Mouse (Mus musculus): Measurements from ENCODE around the gene Igsf9. TPM values are rescaled to one million over a fixed set of nuclear protein-coding genes. Genes with fewer than 3 reads are reported as not detected.

Igsf9 gene
- polyA plus RNA-seq, 1 experiment from 2014 or later: 16.7 TPM

GRCm38 (mm10) chr1:172504756-172505155 is 23.2 kb downstream of the Igsf9 start:
- Histone ChIP-seq H3K36me3 (ENCODE audit: control insufficient read depth, insufficient read depth, low read length) (peaks cover 19% of the 10 kb centered on the region), H3K9me3 (ENCODE audit: control insufficient read depth, low read length) (no peaks in the 10 kb centered on the region), H3K9ac (ENCODE audit: low read length) (no peak overlapping the region), H3K4me3 (ENCODE audit: low read depth, low read length) (no peak overlapping the region), H3K4me1 (replicated peaks; ENCODE audit: control insufficient read depth, insufficient read depth) (peaks cover 16% of the 10 kb centered on the region), H3K27ac (replicated peaks) (no peak overlapping the region), H3K27me3 (ENCODE audit: control insufficient read depth, insufficient read depth, low read length) (no peaks in the 10 kb centered on the region), H3K4me2 (replicated peaks; ENCODE audit: low read depth) (no peak overlapping the region)
- DNase-seq (ENCODE audit: low spot score) (no peak), ATAC-seq (ENCODE audit: low FRiP score, low TSS enrichment) (no peak)
- WGBS: 77% methylated on average over 8 of the region's 8 CpGs
- TF ChIP-seq EP300 (optimal IDR thresholded peaks at IDR 0.05): no peak

GRCm38 (mm10) chr1:172507001-172507400 is 25.4 kb downstream of the Igsf9 start:
- DNase-seq (ENCODE audit: low spot score): no peak
- H3K27me3 ChIP-seq (ENCODE audit: control insufficient read depth, insufficient read depth, low read length): no peaks in the 10 kb centered on the region
- no peaks in the 10 kb centered on the region for H3K9me3 ChIP-seq (ENCODE audit: control insufficient read depth, low read length)
- H3K4me3 ChIP-seq (ENCODE audit: low read depth, low read length): no peak overlapping the region
- H3K4me1 ChIP-seq (replicated peaks; ENCODE audit: control insufficient read depth, insufficient read depth): peaks cover 13% of the 10 kb centered on the region
- H3K4me2 ChIP-seq (replicated peaks; ENCODE audit: low read depth): no peak overlapping the region
- no peak for ATAC-seq (ENCODE audit: low FRiP score, low TSS enrichment)
- H3K9ac ChIP-seq (ENCODE audit: low read length): no peak overlapping the region
- no peak overlapping the region for H3K27ac ChIP-seq (replicated peaks)
- peaks cover 19% of the 10 kb centered on the region for H3K36me3 ChIP-seq (ENCODE audit: control insufficient read depth, insufficient read depth, low read length)
- 40% methylated on average over 5 of the region's 5 CpGs for WGBS
- no peak for TF ChIP-seq CTCF (IDR thresholded peaks at IDR 0.05; ENCODE audit: low read depth)
- TF ChIP-seq EP300 (optimal IDR thresholded peaks at IDR 0.05): no peak

- peaks cover 19% of the 10 kb centered on the region for H3K36me3 ChIP-seq (ENCODE audit: control insufficient read depth, insufficient read depth, low read length)
- H3K4me2 ChIP-seq (replicated peaks; ENCODE audit: low read depth): no peak overlapping the region
- H3K4me1 ChIP-seq (replicated peaks; ENCODE audit: control insufficient read depth, insufficient read depth): peaks cover 6% of the 10 kb centered on the region
- no peaks in the 10 kb centered on the region for H3K27me3 ChIP-seq (ENCODE audit: control insufficient read depth, insufficient read depth, low read length)
- no peak for ATAC-seq (ENCODE audit: low FRiP score, low TSS enrichment)
- WGBS: 91% methylated on average over 3 of the region's 3 CpGs
- no peaks in the 10 kb centered on the region for H3K9me3 ChIP-seq (ENCODE audit: control insufficient read depth, low read length)
- no peak overlapping the region for H3K4me3 ChIP-seq (ENCODE audit: low read depth, low read length)
- no peak overlapping the region for H3K9ac ChIP-seq (ENCODE audit: low read length)
- DNase-seq (ENCODE audit: low spot score): no peak
- peak overlapping the region; percentile 19; the same call in 1 of the 2 replicates for H3K27ac ChIP-seq (replicated peaks)
- TF ChIP-seq EP300 (optimal IDR thresholded peaks at IDR 0.05) (no peak), CTCF (IDR thresholded peaks at IDR 0.05; ENCODE audit: low read depth) (no peak)
Observed at GRCm38 (mm10) chr1:172507701-172508100, 26.1 kb downstream of the Igsf9 start.

GRCm38 (mm10) chr1:172508172-172508571 is 26.6 kb downstream of the Igsf9 start:
- Histone ChIP-seq H3K27me3 (ENCODE audit: control insufficient read depth, insufficient read depth, low read length) (no peaks in the 10 kb centered on the region), H3K4me2 (replicated peaks; ENCODE audit: low read depth) (no peak overlapping the region), H3K36me3 (ENCODE audit: control insufficient read depth, insufficient read depth, low read length) (peaks cover 19% of the 10 kb centered on the region), H3K27ac (replicated peaks) (peak overlapping the region; percentile 20; the same call in 1 of the 2 replicates), H3K9ac (ENCODE audit: low read length) (no peak overlapping the region), H3K4me1 (replicated peaks; ENCODE audit: control insufficient read depth, insufficient read depth) (peaks cover 6% of the 10 kb centered on the region), H3K4me3 (ENCODE audit: low read depth, low read length) (no peak overlapping the region), H3K9me3 (ENCODE audit: control insufficient read depth, low read length) (no peaks in the 10 kb centered on the region)
- no peak for DNase-seq (ENCODE audit: low spot score)
- TF ChIP-seq EP300 (optimal IDR thresholded peaks at IDR 0.05) (no peak), CTCF (IDR thresholded peaks at IDR 0.05; ENCODE audit: low read depth) (no peak)
- no peak for ATAC-seq (ENCODE audit: low FRiP score, low TSS enrichment)
- 49% methylated on average over 2 of the region's 2 CpGs for WGBS

- WGBS: 60% methylated on average over 5 of the region's 5 CpGs
- H3K27ac ChIP-seq (replicated peaks): peak overlapping the region; percentile 42
- peaks cover 19% of the 10 kb centered on the region for H3K36me3 ChIP-seq (ENCODE audit: control insufficient read depth, insufficient read depth, low read length)
- ATAC-seq (ENCODE audit: low FRiP score, low TSS enrichment) (peak; percentile 67), DNase-seq (ENCODE audit: low spot score) (peak; percentile 78)
- H3K4me2 ChIP-seq (replicated peaks; ENCODE audit: low read depth): no peak overlapping the region
- no peaks in the 10 kb centered on the region for H3K9me3 ChIP-seq (ENCODE audit: control insufficient read depth, low read length)
- no peak overlapping the region for H3K4me3 ChIP-seq (ENCODE audit: low read depth, low read length)
- no peaks in the 10 kb centered on the region for H3K27me3 ChIP-seq (ENCODE audit: control insufficient read depth, insufficient read depth, low read length)
- TF ChIP-seq EP300 (optimal IDR thresholded peaks at IDR 0.05) (no peak), CTCF (IDR thresholded peaks at IDR 0.05; ENCODE audit: low read depth) (no peak)
- H3K9ac ChIP-seq (ENCODE audit: low read length): no peak overlapping the region
- H3K4me1 ChIP-seq (replicated peaks; ENCODE audit: control insufficient read depth, insufficient read depth): peaks cover 8% of the 10 kb centered on the region; the same call in 1 of the 2 replicates
Observed at GRCm38 (mm10) chr1:172509235-172509634, 27.6 kb downstream of the Igsf9 start.

GRCm38 (mm10) chr1:172509983-172510382 is 28.4 kb downstream of the Igsf9 start:
- Histone ChIP-seq H3K27ac (replicated peaks) (peak overlapping the region; percentile 82), H3K4me2 (replicated peaks; ENCODE audit: low read depth) (no peak overlapping the region), H3K4me1 (replicated peaks; ENCODE audit: control insufficient read depth, insufficient read depth) (peaks cover 8% of the 10 kb centered on the region; the same call in 1 of the 2 replicates), H3K9me3 (ENCODE audit: control insufficient read depth, low read length) (no peaks in the 10 kb centered on the region), H3K9ac (ENCODE audit: low read length) (no peak overlapping the region), H3K4me3 (ENCODE audit: low read depth, low read length) (no peak overlapping the region), H3K36me3 (ENCODE audit: control insufficient read depth, insufficient read depth, low read length) (peaks cover 19% of the 10 kb centered on the region), H3K27me3 (ENCODE audit: control insufficient read depth, insufficient read depth, low read length) (no peaks in the 10 kb centered on the region)
- TF ChIP-seq EP300 (optimal IDR thresholded peaks at IDR 0.05) (no peak), CTCF (IDR thresholded peaks at IDR 0.05; ENCODE audit: low read depth) (no peak)
- ATAC-seq (ENCODE audit: low FRiP score, low TSS enrichment) (peak; percentile 80), DNase-seq (ENCODE audit: low spot score) (peak; percentile 68)
- WGBS: 47% methylated on average over 8 of the region's 8 CpGs
